Mouse (Mus musculus): Measurements from ENCODE around the gene Slfn4. TPM values are rescaled to one million over a fixed set of nuclear protein-coding genes. Genes with fewer than 3 reads are reported as not detected.
"Not testable (repeated sequence)": the region's sequence is repeated elsewhere in the genome, so short reads cannot be mapped to it uniquely, and the experiment has no call there.

Gene Slfn4
- not detected in 2 replicates for polyA plus RNA-seq (2016; fragmentation: Nextera tagmentation; extraction: Ambion mirVana)

DNA sequence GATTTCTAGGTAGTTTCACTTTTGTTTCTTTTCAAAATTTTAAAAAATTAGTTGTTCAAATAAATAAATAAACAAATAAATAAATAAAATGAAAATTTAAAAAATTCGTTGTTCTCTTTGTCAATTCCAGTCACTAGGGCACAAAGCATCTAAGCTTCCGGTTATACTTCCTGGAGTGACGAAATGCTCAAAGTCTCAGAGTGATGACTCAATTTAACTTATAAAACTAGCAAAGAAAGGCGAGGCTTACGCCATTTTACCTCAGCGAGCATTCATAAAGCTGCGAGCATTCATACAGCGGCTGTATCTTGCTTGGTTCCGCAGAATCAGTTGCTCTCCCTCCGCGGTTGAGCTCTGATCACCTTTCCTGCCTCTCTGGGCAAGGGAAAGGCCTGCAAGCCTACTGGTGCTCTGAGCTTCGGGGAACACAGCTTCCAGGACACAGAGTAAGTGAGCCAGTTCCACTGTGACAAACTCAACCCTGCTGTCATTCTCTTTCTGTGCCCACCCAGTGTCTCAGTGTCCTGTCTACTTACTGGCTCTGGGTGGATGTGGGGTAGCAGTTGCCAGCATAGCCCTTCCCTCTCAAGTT lies at the start of gene Slfn4:
Slfn4 (plus strand) TSS at position 239 of the 592 bp plus-strand sequence.
- H3K4me2 ChIP-seq (replicated peaks) = no peak within 1 kb of the TSS
- no peaks in the 10 kb centered on the region for H3K27me3 ChIP-seq
- WGBS = 93% methylated on average over 12 of the region's 12 CpGs
- no peaks in the 10 kb centered on the region for H3K9me3 ChIP-seq
- no peak within 1 kb of the TSS for H3K9ac ChIP-seq (replicated peaks)
- no peaks in the 10 kb centered on the region for H3K36me3 ChIP-seq
- H3K27ac ChIP-seq (replicated peaks) = no peak within 1 kb of the TSS
- ATAC-seq (ENCODE audit: low FRiP score, low read depth) = no peak
- no peaks in the 10 kb centered on the region for H3K4me1 ChIP-seq
- no peak within 1 kb of the TSS for H3K4me3 ChIP-seq

DNA sequence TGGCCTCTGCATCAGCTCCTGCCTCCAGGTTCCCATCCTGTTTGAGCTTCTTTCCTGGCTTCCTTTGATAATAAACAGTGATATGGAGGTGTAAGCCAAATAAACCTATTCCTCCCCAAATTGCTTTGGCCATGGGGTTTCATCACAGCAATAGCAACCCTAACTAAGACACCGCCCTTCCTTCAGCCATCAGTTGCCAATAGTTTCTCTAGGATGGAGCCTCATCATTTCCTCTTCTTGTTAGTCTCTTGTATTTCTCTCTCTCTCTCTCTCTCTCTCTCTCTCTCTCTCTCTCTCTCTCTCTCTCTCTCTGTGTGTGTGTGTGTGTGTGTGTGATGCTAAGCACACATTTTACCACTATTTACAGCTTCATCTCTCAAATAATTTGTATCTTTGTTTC lies 49.4 kb upstream of the Slfn4 start:
- WGBS = 100% methylated on average over 1 of the region's 1 CpGs

DNA sequence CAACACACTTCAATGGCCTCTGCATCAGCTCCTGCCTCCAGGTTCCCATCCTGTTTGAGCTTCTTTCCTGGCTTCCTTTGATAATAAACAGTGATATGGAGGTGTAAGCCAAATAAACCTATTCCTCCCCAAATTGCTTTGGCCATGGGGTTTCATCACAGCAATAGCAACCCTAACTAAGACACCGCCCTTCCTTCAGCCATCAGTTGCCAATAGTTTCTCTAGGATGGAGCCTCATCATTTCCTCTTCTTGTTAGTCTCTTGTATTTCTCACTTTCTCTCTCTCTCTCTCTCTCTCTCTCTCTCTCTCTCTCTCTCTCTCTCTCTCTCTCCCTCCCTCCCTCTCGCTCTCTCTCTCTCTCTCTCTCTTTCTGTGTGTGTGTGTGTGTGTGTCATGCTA lies 37.7 kb upstream of the Slfn4 start:
- not testable (repeated sequence) for H3K9me3 ChIP-seq; H3K27me3 ChIP-seq; H3K9ac ChIP-seq (replicated peaks); H3K4me1 ChIP-seq; H3K4me3 ChIP-seq; H3K36me3 ChIP-seq; ATAC-seq (ENCODE audit: low FRiP score, low read depth); H3K4me2 ChIP-seq (replicated peaks); H3K27ac ChIP-seq (replicated peaks)
- 80% methylated on average over 1 of the region's 2 CpGs for WGBS

More for the DNA sequence above, 49.4 kb upstream of the Slfn4 start:
- not testable (repeated sequence) for H3K4me1 ChIP-seq; H3K36me3 ChIP-seq; H3K27ac ChIP-seq (replicated peaks); H3K4me2 ChIP-seq (replicated peaks); H3K4me3 ChIP-seq; H3K9ac ChIP-seq (replicated peaks); H3K9me3 ChIP-seq; H3K27me3 ChIP-seq; ATAC-seq (ENCODE audit: low FRiP score, low read depth)

DNA sequence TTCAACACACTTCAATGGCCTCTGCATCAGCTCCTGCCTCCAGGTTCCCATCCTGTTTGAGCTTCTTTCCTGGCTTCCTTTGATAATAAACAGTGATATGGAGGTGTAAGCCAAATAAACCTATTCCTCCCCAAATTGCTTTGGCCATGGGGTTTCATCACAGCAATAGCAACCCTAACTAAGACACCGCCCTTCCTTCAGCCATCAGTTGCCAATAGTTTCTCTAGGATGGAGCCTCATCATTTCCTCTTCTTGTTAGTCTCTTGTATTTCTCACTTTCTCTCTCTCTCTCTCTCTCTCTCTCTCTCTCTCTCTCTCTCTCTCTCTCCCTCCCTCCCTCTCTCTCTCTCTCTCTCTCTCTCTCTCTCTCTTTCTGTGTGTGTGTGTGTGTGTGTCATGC lies 26.0 kb upstream of the Slfn4 start:
- H3K36me3 ChIP-seq; H3K9me3 ChIP-seq; H3K27ac ChIP-seq (replicated peaks); ATAC-seq (ENCODE audit: low FRiP score, low read depth); H3K4me1 ChIP-seq; H3K27me3 ChIP-seq; H3K4me2 ChIP-seq (replicated peaks); H3K9ac ChIP-seq (replicated peaks); H3K4me3 ChIP-seq: not testable (repeated sequence)
- no CpG with 5 or more reads among the region's 1 CpGs for WGBS

DNA sequence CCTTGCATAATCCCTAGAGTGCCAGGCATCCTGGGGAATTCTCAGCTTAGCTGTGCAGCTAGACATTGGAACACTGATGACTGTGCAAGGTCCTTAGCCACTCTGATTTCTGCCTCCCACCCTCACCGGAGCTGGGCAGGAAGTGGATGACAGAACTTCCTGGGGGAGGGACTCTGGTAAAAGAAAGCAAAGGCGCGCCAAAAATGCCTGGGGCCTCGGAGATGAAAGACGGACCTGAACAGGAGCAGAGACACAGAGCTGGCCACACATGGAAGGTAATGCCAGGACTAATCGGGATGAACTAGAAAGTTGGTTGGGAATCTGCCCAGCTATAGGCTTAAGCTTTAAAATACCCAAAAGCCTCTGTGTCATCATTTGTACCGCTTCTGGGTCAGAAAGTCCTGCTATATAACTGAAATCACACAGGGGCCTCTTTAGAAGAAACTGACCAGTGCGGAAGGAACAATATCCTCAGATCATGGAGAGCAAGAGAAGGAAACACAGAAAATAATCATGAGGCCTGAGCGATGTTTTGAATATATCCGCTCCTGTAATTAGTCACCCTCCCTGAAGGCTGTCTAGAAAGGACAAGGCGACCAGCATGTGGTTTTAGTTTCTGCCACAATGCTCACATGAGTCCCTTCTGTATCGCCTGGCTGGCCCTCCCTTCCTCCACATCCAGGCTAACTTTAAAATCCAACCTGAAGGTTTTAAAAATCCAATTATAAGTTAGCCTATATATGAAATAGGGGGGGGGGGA lies 16.3 kb downstream of the Slfn4 start, which contains the start of gene Slfn3:
Slfn3 (plus strand) TSS at position 197 of the 760 bp plus-strand sequence.
- ATAC-seq (ENCODE audit: low FRiP score, low read depth) = no peak
- H3K27me3 ChIP-seq = no peaks in the 10 kb centered on the region
- WGBS = 84% methylated on average over 12 of the region's 12 CpGs
- no peak within 1 kb of the TSS for H3K4me2 ChIP-seq (replicated peaks)
- H3K9ac ChIP-seq (replicated peaks) = no peak within 1 kb of the TSS
- no peak within 1 kb of the TSS for H3K4me3 ChIP-seq
- no peaks in the 10 kb centered on the region for H3K36me3 ChIP-seq
- H3K9me3 ChIP-seq = no peaks in the 10 kb centered on the region
- H3K4me1 ChIP-seq = no peaks in the 10 kb centered on the region
- H3K27ac ChIP-seq (replicated peaks) = no peak within 1 kb of the TSS

DNA sequence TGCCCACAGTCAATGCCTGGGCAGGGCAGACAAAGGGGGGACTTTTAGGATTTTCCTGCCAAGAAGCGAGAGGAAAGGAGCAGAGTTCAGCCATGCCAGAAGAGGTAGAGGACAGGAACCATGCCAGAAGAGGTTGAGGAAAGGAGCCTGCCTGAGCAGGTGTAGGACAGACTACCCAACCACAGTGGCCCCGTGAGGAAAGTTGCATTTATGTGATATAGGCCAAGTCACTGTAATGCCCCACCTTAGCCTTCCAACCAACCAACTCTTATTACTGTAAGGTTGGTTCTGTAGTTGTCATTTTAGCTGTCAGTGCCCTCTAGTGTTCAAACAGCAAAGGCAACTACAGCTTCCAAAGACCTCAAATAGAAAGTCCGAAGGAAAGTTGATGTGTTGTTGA lies 17.0 kb downstream of the Slfn4 start:
- ATAC-seq (ENCODE audit: low FRiP score, low read depth) = no peak
- Histone ChIP-seq H3K9ac (replicated peaks) (no peak overlapping the region), H3K4me1 (no peaks in the 10 kb centered on the region), H3K27me3 (no peaks in the 10 kb centered on the region), H3K36me3 (no peaks in the 10 kb centered on the region), H3K9me3 (no peaks in the 10 kb centered on the region), H3K27ac (replicated peaks) (no peak overlapping the region), H3K4me3 (no peak overlapping the region), H3K4me2 (replicated peaks) (no peak overlapping the region)
- 58% methylated on average over 3 of the region's 3 CpGs for WGBS

DNA sequence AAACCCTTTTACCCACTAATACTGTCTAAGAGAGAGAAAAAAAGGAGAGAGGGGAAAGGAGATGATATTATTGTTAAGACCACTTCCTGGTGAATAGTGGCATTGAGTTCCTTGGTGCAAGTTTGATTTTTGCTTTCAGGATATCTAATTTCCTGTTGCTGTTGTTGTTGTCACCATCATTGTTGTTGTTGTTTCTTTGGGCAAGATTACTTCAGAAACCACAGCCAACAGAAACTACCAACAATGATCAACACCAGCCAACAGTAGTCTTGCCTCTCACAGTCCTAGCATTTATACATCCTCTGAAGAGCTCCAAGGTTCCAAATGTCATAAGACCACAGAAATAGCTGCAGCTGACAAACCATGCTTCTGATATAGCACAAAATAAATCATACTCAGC lies 30.0 kb downstream of the Slfn4 start:
- Histone ChIP-seq H3K4me1 (no peaks in the 10 kb centered on the region), H3K27ac (replicated peaks) (no peak overlapping the region), H3K9ac (replicated peaks) (no peak overlapping the region), H3K4me2 (replicated peaks) (no peak overlapping the region), H3K4me3 (no peak overlapping the region), H3K9me3 (no peaks in the 10 kb centered on the region), H3K36me3 (no peaks in the 10 kb centered on the region), H3K27me3 (no peaks in the 10 kb centered on the region)
- no peak for ATAC-seq (ENCODE audit: low FRiP score, low read depth)

DNA sequence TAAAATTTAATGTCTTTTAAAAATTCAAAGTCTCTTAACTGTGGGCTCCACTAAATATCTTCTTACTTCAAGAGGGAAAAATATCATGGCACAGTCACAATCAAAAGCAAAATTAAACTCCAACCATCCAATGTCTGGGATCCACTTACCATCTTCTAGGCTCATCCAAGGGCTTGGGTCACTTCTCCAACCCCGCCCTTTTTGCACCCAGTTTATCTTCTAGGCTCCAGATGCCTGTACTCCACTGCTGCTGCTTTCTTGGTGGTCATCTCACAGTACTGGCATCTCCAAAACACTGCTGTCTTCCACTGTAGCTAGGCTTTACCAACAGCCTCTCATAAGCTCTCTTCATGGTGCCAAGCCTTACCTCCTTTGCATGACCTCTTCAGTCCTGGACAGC lies 41.1 kb downstream of the Slfn4 start:
- no peak overlapping the region for H3K4me3 ChIP-seq
- WGBS = 66% methylated on average over 1 of the region's 1 CpGs
- ATAC-seq (ENCODE audit: low FRiP score, low read depth) = no peak

DNA sequence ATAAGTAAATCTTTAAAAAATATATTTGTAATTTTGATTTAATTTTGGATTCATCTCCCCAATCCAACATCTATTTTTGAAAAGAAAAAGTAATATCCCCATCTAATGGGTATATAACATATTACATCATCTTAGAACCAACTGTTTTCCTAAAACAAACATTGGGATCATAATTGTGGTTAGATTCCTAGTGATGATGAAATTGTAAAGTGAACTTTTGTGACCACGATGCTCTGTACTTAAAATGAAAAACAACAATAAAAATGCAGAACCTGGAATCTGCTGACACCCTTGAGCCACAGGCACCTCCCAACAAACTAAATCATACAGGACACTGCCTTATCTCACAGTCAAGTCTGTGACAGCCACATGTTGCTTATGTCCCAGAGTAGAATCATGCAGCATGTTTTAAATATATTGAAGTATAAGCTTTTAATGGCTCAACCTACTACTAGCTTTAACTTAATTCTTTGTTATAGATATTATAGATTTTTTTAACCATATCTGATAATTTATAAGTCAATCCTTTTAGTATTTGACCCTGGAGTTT lies 46.4 kb downstream of the Slfn4 start:
- Histone ChIP-seq H3K9ac (replicated peaks) (no peak overlapping the region), H3K9me3 (no peaks in the 10 kb centered on the region), H3K4me2 (replicated peaks) (no peak overlapping the region), H3K36me3 (no peaks in the 10 kb centered on the region), H3K4me3 (no peak overlapping the region), H3K27me3 (no peaks in the 10 kb centered on the region), H3K27ac (replicated peaks) (no peak overlapping the region), H3K4me1 (no peaks in the 10 kb centered on the region)
- no peak for ATAC-seq (ENCODE audit: low FRiP score, low read depth)
- 91% methylated on average over 1 of the region's 1 CpGs for WGBS

More for the DNA sequence above, 41.1 kb downstream of the Slfn4 start:
- H3K27ac ChIP-seq (replicated peaks) = no peak overlapping the region
- H3K4me2 ChIP-seq (replicated peaks) = no peak overlapping the region
- H3K36me3 ChIP-seq = no peaks in the 10 kb centered on the region
- no peak overlapping the region for H3K9ac ChIP-seq (replicated peaks)
- no peaks in the 10 kb centered on the region for H3K9me3 ChIP-seq
- no peaks in the 10 kb centered on the region for H3K4me1 ChIP-seq
- H3K27me3 ChIP-seq = no peaks in the 10 kb centered on the region

DNA sequence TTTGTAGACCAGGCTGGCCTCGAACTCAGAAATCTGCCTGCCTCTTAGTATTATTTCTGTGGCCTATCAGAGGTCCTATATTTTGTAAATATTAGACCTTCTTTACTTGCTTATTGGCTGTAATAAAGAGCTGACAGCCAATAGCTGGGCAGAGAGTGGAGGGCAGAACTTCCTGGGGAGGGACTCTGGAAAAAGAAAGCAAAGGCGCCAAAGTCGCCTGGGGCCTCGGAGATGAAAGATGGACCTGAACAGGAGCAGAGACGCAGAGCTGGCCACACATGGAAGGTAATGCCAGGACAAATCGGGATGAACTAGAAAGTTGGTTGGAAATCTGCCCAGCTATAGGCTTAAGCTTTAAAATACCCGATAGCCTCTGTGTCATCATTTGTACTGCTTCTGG lies 48.4 kb downstream of the Slfn4 start:
- Histone ChIP-seq H3K4me3 (no peak overlapping the region), H3K9ac (replicated peaks) (no peak overlapping the region), H3K36me3 (no peaks in the 10 kb centered on the region), H3K27me3 (no peaks in the 10 kb centered on the region), H3K4me2 (replicated peaks) (no peak overlapping the region), H3K9me3 (no peaks in the 10 kb centered on the region), H3K4me1 (no peaks in the 10 kb centered on the region), H3K27ac (replicated peaks) (no peak overlapping the region)
- ATAC-seq (ENCODE audit: low FRiP score, low read depth) = no peak
- 91% methylated on average over 7 of the region's 7 CpGs for WGBS

DNA sequence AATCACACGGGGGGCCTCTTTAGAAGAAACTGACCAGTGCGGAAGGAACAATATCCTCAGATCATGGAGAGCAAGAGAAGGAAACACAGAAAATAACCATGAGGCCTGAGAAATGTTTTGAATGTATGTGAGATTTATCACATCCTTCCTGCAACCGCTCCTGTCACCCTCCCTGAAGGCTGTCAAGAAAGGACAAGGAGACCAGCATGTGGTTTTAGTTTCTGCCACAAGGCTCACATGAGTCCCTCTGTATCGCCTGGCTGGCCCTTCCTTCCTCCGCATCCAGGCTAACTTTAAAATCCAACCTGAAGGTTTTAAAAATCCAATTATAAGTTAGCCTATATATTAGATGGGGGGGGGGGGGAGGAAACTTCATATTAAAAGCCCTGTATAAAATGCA lies 48.8 kb downstream of the Slfn4 start:
- H3K4me3 ChIP-seq; H3K36me3 ChIP-seq; H3K27me3 ChIP-seq; H3K4me2 ChIP-seq (replicated peaks); H3K4me1 ChIP-seq; H3K27ac ChIP-seq (replicated peaks); H3K9me3 ChIP-seq; H3K9ac ChIP-seq (replicated peaks); ATAC-seq (ENCODE audit: low FRiP score, low read depth): not testable (repeated sequence)
- 88% methylated on average over 5 of the region's 5 CpGs for WGBS

DNA sequence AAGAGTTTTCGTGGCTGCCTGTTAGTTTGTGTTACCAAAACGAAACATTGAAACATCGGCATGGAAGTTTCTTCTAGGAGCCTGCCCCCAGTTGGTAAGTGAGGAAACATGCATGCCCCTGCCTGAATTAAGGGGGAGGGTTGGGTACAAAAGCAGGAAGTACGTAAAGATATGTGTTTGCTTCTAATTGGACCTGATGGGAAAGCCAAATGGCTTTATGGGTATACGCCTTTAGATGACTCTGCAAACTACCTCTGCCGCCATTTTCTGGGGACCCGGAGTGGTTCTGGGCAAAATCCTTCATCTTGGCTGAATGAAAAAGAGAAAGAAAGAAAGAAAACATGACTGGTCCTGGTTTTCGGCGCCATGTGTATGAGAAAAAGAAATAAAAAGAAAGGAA lies 49.2 kb downstream of the Slfn4 start:
- no peaks in the 10 kb centered on the region for H3K27me3 ChIP-seq
- ATAC-seq (ENCODE audit: low FRiP score, low read depth) = no peak
- WGBS = 91% methylated on average over 9 of the region's 9 CpGs
- no peak overlapping the region for H3K9ac ChIP-seq (replicated peaks)
- no peak overlapping the region for H3K4me3 ChIP-seq
- H3K36me3 ChIP-seq = no peaks in the 10 kb centered on the region
- no peak overlapping the region for H3K27ac ChIP-seq (replicated peaks)
- H3K4me2 ChIP-seq (replicated peaks) = no peak overlapping the region
- H3K9me3 ChIP-seq = no peaks in the 10 kb centered on the region
- no peaks in the 10 kb centered on the region for H3K4me1 ChIP-seq
